Mouse (Mus musculus) gastrocnemius, postnatal 10 days (tissue): ENCODE data around the gene Fam83c. TPM values are rescaled to one million over a fixed set of nuclear protein-coding genes. Genes with fewer than 3 reads are reported as not detected.
"Not testable (repeated sequence)": the region's sequence is repeated elsewhere in the genome, so short reads cannot be mapped to it uniquely, and the experiment has no call there.

ENCODE experiments used
- DNase-seq: peaks from one replicate; pipeline ENCODE4 v3.0.0; 2021; ENCODE audit warnings: mixed read lengths
- long read RNA-seq, 2 experiments: library from polyadenylated mRNA; stranded (forward); transcript quantifications; one replicate each; pipeline ENCODE4 v2.0.0; 2021
- total RNA-seq, 2 experiments: library from RNA; stranded (reverse); gene quantifications; 2 replicates each; pipeline ENCODE4 v1.2.3; 2021

The Fam83c gene
- not detected for total RNA-seq
- long read RNA-seq, experiment 1 = 0 reads
- long read RNA-seq, experiment 2 = 0 reads

DNA sequence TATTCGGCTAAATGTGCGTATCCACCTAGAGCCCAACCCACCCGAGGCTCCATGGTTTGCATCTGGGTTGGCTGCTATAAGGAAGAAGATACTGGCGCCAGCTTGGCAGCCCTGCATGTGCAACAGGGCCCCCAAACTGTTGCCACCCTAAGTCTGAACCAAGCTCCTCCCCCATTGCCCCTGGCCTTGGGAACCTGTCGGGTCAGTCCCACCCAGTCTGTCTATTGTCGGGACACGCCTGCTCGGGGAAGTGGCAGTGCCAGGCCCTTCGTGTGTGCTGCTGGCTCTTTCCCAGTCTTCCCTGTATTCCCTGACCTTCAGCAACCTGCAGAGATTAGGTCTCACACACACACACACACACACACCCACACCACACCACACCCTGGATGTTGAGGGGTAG lies at the start of gene Fam83c:
Gene Fam83c (minus strand): TSS at position 123 of the 400 bp plus-strand sequence.
- DNase-seq = no peak

DNA sequence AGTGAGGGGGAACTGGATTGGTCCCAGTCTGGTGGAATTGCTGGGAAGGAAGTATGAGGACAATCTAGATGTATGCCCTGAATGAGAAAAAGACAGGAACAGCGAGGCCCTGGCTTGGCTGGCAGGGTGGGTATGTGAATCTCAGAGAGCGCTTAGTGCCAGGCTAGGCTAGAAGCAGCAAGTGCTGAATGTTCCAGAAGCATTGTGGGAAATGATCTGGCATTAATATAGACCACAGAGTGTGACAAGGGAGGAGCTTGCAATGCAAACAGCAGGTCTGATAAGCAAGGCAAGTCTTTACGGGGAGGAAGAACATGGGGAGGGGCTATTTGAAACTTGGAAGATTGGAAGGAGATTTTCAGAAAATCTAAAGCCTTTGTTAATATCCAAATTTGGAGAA lies 47.4 kb upstream of the Fam83c start:
- no peak for DNase-seq

DNA sequence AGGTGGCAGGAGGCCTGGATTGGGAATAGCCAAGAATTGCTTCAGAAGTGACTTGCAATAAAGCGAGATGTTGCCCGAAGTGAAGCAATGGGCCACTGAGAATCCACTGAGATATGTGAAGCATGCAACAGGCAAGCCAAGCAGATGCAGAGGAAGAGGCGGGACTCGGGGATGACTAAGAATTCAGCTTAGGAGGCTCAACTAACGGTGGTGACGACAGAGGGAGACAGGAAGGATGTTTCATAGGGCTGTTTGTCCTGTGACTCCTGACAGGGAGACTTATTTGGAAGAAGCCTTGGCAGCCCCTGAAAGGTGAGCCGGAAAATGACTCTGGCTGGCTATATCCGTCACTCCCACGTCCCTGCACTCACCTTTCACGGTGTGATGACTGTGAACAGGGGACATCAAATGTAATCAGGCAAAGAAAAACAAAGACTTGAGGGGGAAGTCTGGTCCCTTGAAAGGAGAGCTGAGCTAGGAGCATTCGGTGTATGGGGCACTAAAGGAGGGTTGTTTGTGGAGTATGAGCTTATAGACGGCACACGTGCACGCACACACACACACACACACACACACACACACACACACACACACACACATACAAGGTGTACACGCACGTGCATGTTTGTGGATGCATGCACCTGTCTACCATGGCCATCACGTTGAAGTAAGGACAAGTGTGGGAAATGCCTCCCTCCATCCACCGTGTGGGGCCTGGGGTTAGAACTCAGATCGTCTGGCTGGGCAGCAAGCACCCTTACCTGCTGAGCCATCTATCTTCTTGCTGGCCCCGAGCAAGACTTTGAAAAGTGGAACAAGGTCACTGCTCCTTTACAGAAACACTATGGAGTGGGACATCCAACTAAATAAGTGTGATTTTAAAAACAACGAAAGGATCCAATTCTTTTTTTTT lies 44.6 kb upstream of the Fam83c start:
- DNase-seq = no peak

DNA sequence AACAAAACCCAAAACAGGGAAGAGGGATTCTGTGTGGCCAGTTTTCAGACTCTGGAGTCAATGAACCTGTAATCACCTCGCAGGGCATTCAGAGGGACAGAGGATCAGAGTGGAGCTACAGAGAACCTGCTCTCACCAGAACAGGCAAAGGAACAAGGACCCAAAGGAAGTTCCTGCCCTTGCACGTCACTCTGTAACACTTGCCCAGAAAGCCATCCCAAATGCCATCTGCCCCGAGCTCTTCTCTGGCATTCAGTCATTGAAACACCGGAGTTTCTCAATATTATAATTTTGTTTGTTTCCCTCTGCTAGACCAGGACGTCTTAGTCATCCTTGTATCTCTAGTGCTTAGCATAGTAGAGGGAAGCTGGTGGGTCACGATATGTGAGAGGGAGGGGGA lies 39.0 kb upstream of the Fam83c start:
- no peak for DNase-seq

DNA sequence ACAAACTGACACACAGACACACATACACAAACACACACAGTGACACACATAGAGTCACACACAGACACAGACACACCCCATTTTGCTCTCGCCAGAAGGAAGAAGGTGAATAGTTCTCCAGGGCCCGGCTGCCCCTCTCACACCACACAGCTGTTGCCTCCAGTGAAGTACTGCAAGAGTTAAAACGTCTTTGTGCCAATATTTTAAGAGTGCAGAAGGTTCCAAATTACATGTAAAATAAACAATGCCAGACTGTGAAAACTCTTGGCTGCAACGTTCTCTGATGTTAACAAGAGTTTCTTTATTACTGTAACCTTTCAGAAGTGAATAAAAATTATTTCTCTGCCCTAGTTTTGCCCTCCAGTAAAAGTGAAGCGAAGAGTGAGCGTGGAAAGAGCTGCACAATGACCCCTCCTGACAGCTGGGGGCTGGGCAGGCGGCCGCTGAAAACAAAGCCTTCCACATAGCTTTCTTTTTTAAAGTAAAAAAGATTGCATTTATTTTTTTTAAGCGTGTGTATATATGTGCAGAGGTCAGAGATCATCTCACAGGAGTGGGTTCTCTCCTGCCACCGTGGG lies 38.4 kb upstream of the Fam83c start:
- no peak for DNase-seq

DNA sequence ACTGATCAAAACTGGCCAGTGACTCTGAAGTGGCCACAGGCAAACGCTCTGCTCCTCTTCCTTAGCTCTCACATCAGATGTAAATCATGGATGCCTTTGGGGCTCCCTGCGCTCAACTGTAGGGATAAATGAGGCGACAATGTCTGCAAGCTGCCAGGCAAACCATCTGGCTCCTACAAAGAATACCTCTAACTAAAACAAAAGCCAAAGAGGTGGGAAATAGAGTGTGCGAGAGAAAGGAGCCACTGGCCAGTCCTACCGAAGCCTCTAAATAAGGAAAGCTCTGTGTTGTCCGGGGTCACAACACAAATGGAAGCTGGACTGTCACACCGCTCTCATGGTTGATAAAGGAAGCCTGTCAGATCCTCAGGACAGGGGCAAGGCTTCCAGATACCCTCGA lies 37.8 kb upstream of the Fam83c start:
- no peak for DNase-seq

DNA sequence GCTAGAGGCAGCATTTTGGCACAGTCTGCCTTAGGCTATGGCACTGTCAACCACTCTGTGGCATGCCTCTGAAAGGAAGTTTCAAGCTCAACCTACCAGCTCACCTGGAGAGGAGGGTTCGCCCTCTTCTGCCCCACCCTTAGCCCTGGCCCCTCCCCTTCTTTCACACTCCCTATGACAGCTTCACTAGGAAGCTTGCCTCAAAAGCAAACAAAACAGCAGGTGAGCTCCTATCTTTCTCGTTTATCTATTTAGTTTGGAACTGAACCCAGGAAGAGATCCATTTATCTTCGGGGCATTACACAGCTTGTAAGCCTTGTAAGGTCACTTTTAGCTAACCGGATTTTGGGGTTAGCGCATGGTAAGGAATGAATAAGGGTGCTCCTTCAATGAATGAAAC lies 35.1 kb upstream of the Fam83c start:
- no peak for DNase-seq

DNA sequence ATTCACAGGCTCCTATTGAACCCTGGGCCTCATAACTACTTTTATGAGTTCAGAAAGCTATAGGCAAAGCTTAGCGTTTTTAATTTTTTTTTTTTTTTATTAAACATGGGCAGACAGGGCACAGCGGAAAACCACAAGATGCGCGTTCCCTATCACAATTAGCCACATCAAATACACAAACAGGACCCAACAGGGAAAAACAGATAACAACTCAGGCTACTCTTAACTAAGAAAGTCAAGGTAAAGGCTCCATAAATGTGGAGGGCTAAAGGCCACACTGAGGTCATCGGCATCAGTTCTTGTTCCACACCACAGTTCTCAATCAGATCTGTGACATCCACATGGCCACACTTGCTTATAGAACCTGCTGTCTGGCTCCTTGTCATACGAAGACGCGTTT lies 33.7 kb upstream of the Fam83c start:
- no peak for DNase-seq

DNA sequence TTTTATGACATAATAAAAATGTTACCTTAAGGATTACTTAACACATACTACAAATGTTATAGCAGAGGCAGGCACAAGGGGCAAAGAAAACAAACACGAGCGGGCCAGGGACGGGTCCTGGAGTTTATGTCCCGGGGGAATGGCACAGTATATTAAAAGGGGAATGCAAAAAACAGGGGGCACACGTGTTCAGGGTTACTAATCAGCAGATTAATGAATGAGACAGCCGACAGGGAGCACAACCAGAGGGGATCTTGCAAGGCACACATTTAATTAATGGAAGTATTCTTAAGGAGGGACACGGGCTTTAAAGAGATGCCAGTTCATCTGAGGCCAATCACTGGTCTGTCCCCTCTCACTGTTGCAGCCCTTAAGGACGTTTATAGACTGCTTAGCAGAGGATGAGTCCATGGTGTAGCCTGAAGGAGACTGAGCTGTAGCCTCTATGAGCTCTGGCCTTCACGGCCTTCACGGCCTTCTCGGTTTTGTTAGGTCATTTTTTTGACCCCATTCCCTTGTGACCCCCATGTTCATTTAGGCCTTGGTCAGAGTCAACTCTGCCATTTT lies 28.7 kb upstream of the Fam83c start:
- no peak for DNase-seq

DNA sequence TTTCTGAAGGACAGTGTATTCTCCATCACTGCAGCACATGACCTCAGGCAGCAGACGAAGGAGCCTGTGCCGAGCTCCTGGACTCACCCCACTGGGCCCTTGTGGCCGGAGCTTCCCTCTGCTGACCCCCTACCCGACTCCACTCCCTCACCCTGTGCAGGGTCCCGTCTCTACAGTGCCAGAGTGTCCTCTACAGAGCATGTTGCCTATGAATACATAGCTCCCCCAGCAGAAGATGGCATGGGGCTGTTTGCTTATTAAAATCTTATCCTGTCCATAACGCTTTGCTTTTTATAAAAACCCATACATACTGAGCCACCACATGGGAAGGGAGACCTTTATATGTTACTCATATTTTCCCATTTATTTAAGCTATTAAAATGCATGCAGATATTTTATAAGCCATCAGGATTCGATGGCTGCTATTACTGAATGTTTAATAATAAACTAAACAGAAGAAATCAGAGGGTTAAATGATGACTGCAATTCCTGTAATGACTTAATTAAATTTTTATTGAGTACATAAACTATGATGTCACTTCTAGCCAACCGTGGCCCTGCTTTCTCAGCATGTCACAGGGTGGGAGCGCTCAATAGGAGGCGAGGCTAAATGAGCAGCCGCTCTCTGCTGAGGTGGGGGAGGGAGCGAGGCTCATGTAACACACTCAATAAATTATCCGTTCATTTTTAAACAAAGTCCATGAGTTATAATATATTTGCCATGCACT lies 28.1 kb upstream of the Fam83c start:
- no peak for DNase-seq

DNA sequence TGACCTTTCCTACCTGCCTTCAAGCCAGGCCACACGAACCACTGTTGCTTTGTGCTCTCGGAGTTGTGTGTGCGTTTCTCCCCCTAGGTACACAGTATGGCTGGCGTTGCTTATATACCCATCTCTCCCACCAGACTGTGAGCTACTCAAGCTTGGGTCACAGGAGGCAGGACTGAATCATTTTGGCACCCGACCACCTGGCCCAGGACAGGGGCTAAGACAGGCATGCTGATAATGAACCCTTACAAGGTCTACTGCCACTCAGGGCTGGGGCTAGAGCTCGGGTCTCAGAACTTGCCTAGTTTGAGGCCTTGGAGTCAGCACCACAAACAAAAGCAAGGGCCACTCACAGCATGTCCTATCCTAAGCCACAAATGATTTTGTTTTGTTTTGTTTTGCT lies 26.9 kb upstream of the Fam83c start:
- DNase-seq = no peak

DNA sequence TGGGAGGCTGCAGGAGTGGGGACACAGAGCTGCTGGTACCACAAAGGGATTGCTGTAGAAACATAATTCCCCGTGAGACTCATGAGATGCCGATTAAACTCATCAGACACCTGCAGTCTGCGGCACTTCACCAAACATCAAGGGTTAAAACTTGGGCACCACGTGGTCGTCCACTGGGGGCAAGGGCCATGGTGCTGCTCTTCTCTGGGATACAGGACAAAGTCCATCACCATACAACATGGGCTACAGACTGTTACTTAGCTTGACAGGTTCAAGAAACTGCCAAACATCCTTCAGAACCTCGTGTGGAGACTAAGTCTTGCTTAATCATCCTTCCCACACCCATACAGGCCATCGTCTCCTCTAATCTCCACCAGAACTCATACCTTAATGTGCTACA lies 25.4 kb upstream of the Fam83c start:
- DNase-seq = no peak

DNA sequence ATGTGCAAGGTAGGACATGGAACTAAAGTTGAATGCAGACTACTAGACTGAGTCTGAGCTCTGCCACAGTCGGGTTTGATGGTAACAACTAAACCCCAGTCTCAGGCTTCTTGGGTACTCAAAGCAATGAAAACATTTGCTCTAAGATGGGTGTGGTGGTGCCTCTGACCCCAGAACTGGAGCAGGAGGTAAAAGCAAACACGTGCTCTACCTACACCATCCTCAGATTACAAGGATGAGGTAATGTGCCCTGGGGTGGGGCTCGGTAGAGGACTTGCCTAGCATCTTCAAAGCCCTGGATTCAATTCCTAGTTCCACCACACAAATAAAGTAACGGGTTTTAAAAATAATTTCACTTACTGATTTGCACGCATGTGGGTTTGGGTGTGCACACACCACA lies 17.9 kb upstream of the Fam83c start:
- no peak for DNase-seq

DNA sequence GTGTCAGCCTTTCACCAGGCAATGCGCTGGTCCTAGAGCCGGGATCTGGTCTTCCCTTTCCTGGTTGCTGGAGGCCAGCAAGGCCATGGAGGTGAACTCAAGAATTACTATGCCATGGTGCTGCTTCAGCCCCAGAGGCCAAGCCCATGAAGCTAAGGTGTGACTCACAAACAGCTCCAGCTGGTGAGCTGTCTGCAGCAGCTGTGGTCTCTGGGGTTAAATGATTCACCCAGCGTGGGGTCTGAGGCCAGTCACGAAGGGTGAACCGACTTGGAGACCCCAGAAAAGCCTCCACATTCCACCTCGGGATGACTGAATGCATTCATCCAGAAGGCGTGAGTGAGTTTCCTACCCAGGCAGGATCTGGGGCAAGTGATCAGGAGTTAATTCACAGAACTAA lies 15.5 kb upstream of the Fam83c start:
- no peak for DNase-seq

DNA sequence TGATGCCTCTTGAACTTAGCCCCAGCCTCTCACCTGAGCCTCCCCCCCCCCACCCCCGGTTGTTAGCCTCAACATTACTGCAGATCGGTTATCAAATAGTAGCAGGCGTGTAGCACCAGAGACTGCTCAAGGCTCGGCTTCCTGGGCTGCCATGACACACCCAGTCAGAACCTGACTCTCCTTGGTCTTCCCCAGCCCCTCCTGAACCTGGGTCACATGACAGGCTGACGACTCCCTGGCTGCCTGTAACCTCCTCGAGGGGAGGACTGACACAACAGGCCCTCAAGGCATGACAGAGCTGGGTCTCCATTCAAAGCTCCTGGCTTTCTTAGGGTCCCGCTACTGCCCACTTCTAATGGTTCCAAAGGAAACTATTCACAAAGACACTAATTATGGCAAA lies 14.8 kb upstream of the Fam83c start:
- DNase-seq = no peak

DNA sequence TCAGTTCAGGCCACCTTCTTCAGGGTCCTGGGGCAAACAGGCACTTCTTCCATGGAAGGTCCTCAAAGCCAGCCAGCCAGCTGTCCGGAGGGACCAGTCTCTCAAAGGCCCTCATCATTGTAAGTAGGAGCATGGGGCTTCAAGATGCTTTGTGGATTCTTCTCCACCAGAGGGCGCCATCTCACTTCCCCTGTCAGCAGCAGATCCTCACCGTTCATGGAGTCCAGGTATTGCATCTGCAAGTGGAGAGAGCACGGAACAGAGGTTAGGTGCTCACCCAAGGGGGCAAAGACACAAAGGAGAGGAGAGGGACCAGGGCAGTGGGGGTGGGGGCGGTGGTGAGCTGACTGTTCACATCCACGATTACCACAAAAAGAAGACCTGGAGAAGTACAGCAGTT lies 13.6 kb upstream of the Fam83c start:
- DNase-seq = peak; percentile 81

DNA sequence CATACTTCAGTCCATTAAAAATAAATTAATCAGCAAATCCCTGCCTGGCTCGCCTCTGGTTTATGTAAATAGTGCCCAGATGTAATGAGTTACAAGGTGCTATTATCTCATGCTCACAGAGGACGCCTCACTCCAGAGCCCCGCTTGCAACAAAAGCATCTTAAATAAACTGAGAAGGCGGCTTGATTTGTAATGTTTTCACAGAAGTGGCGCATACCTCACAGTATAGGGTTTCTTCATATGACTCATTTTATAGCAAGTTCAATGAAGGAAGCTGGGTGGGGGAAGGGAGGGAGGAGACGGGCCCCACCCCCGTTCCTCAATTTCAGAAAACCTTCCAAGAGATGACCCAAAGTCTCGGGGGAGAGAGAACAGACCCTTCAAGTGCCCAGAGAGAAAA lies 12.3 kb upstream of the Fam83c start:
- DNase-seq = no peak

DNA sequence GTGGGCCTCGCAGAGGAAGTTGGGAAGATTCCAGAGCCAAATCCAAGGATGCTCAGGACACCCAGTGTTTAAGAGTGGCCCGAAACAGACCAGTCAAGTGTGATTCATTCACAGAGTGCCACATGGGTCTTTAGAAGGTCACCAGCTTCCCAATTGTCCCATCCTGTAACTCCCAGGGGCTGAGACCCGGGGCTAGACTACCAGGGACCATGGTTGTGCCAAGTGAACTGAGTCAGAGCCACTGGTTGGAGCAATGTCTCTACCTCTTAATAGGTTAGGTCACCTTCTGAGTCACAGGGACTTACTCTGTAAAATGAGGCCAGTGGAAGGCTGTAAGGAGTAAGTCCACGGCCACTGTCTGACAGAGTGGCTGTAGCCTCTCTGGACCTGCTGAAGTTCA lies 4.3 kb upstream of the Fam83c start:
- no peak for DNase-seq

DNA sequence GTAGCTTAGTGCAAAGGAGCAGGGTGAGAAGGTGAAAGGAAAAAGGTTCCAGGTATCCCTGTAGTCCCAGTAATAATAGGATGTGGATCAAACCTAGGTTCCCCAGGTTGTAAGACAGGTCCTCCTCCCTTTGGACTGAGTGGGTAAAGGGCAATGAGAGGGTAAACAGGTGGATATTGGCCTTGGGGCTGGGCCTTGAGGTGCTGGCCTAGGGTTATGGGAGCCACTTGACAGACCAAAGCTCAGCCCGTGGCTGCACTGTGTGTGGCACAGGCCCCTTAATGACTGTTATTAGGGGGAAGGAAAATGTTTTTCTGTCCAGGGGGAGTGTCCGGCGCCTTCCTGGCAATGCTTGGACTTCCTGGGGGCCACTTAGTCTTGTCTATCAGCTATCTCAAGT lies 3.3 kb upstream of the Fam83c start:
- no peak for DNase-seq

DNA sequence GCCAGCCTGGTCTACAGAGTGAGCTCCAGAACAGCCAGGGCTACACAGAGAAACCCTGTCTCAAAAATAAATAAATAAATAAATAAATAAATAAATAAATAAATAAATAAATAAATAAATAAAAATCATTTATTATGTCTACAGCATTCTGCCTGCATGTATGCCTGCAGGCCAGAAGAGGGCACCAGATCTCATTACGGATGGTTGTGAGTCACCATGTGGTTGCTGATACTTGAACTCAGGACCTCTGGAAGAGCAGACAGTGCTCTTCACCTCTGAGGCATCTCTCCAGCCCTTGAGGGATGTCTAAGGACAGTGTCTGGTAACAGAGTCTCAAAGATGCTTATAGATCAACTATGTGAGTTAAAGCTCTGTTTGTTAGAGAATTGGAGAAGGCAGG lies 2.6 kb downstream of the Fam83c start:
- not testable (repeated sequence) for DNase-seq

DNA sequence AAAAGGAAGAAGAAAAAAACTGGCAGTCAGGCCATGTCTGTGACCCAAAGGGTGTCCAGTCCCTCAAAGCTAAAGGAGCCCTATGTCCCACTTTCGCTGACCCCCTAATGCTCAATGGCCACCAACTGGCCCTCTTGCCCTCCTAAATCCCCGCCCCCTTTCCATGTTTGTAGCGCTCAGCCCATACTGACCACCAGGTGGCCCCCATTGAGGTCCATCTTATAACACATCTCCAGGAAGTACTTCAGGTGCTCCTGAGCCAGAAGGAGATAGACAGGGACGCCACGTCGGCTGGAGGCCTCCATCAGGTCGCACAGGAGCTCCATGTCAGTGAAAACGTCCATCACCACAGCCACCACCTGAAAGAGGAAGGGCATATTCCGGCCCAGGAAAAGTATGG lies 3.4 kb downstream of the Fam83c start:
- DNase-seq = no peak

DNA sequence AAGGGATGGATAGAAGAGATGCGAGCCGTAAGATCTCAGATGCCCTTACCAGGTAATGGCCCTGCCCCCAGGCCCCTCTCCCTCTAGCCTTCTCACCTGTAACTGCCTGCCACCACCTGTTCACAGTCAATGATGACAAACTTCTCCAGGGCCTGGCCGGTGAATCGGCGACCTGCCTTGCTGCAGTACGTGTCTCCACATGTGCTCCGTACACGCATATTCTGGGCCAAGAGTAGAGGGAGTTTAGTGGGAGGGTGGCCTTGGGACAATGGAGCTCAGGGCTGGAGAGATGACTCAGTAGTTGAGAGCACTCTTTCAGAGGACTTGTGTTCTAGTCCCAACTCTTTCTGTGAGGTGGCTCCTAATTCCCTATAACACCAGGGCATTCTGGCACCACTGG lies 3.8 kb downstream of the Fam83c start:
- no peak for DNase-seq
